Mouse (Mus musculus): ENCODE measurements at regions not wholly inside any gene's neighbourhood (a gene's known extent, or its start where the extent isn't known, plus 50 kb on each side); places are given as distances from the start of the nearest gene placed in this dataset.

GRCm38 (mm10) chr3:15132136-15132535 lies 200.0 kb downstream of the Gm9733 start:
- Histone ChIP-seq H3K27me3 (replicated peaks; ENCODE audit: insufficient read depth, low read length) (no peaks in the 10 kb centered on the region), H3K9me3 (ENCODE audit: low read length) (no peaks in the 10 kb centered on the region), H3K4me3 (ENCODE audit: low read depth, low read length) (no peak overlapping the region), H3K27ac (ENCODE audit: low read length) (no peak overlapping the region), H3K36me3 (ENCODE audit: insufficient read depth, low read length) (no peaks in the 10 kb centered on the region), H3K9ac (replicated peaks; ENCODE audit: low read depth) (no peak overlapping the region), H3K4me2 (replicated peaks; ENCODE audit: low read depth, low read length) (no peak overlapping the region), H3K4me1 (ENCODE audit: insufficient read depth, low read depth, low read length) (0 out of 2 replicates have a peak, but pooled peaks cover 3% of the 10 kb centered on the region)
- 24% methylated on average over 5 of the region's 5 CpGs for WGBS
- DNase-seq (ENCODE audit: low spot score) = peak; percentile 70
- peak; percentile 97 for TF ChIP-seq EP300 (IDR thresholded peaks at IDR 0.05)
- TF ChIP-seq CTCF (IDR thresholded peaks at IDR 0.05) = no peak
- peak; percentile 73 for ATAC-seq

- Histone ChIP-seq H3K27ac (ENCODE audit: low read length) (no peak overlapping the region), H3K4me1 (ENCODE audit: insufficient read depth, low read depth, low read length) (no peaks in the 10 kb centered on the region), H3K9me3 (ENCODE audit: low read length) (no peaks in the 10 kb centered on the region), H3K4me3 (ENCODE audit: low read depth, low read length) (no peak overlapping the region), H3K27me3 (replicated peaks; ENCODE audit: insufficient read depth, low read length) (no peaks in the 10 kb centered on the region), H3K4me2 (replicated peaks; ENCODE audit: low read depth, low read length) (no peak overlapping the region), H3K36me3 (ENCODE audit: insufficient read depth, low read length) (no peaks in the 10 kb centered on the region), H3K9ac (replicated peaks; ENCODE audit: low read depth) (no peak overlapping the region)
- DNase-seq (ENCODE audit: low spot score) (no peak), ATAC-seq (no peak)
- WGBS = 79% methylated on average over 1 of the region's 1 CpGs
- TF ChIP-seq CTCF (IDR thresholded peaks at IDR 0.05) (no peak), EP300 (IDR thresholded peaks at IDR 0.05) (no peak)
These were observed 192.6 kb downstream of the Gm9733 start for GRCm38 (mm10) chr3:15139550-15139949.

- H3K4me1 ChIP-seq (ENCODE audit: insufficient read depth, low read depth, low read length) = peaks cover 3% of the 10 kb centered on the region; the same call in 1 of the 2 replicates
- no peak overlapping the region for H3K4me2 ChIP-seq (replicated peaks; ENCODE audit: low read depth, low read length)
- H3K27ac ChIP-seq (ENCODE audit: low read length) = 0 out of 2 replicates have a peak overlapping the region, but pooled peaks have one; percentile 21
- H3K27me3 ChIP-seq (replicated peaks; ENCODE audit: insufficient read depth, low read length) = no peaks in the 10 kb centered on the region
- DNase-seq (ENCODE audit: low spot score) = peak; percentile 50
- H3K4me3 ChIP-seq (ENCODE audit: low read depth, low read length) = no peak overlapping the region
- 19% methylated on average over 1 of the region's 1 CpGs for WGBS
- H3K9ac ChIP-seq (replicated peaks; ENCODE audit: low read depth) = no peak overlapping the region
- no peaks in the 10 kb centered on the region for H3K36me3 ChIP-seq (ENCODE audit: insufficient read depth, low read length)
- no peaks in the 10 kb centered on the region for H3K9me3 ChIP-seq (ENCODE audit: low read length)
- ATAC-seq = no peak
- TF ChIP-seq EP300 (IDR thresholded peaks at IDR 0.05) (no peak), CTCF (IDR thresholded peaks at IDR 0.05) (no peak)
These were observed 178.4 kb downstream of the Gm9733 start for GRCm38 (mm10) chr3:15153710-15154109.

GRCm38 (mm10) chr3:15154153-15154552 lies 177.9 kb downstream of the Gm9733 start:
- ATAC-seq (peak; percentile 21; the same call in 1 of the 2 replicates), DNase-seq (ENCODE audit: low spot score) (peak; percentile 58)
- no peak overlapping the region for H3K27ac ChIP-seq (ENCODE audit: low read length)
- H3K4me2 ChIP-seq (replicated peaks; ENCODE audit: low read depth, low read length) = no peak overlapping the region
- no peaks in the 10 kb centered on the region for H3K9me3 ChIP-seq (ENCODE audit: low read length)
- no peak overlapping the region for H3K9ac ChIP-seq (replicated peaks; ENCODE audit: low read depth)
- WGBS = 50% methylated on average over 3 of the region's 3 CpGs
- no peaks in the 10 kb centered on the region for H3K27me3 ChIP-seq (replicated peaks; ENCODE audit: insufficient read depth, low read length)
- H3K4me3 ChIP-seq (ENCODE audit: low read depth, low read length) = no peak overlapping the region
- peaks cover 3% of the 10 kb centered on the region; the same call in 1 of the 2 replicates for H3K4me1 ChIP-seq (ENCODE audit: insufficient read depth, low read depth, low read length)
- TF ChIP-seq EP300 (IDR thresholded peaks at IDR 0.05) (no peak), CTCF (IDR thresholded peaks at IDR 0.05) (no peak)
- H3K36me3 ChIP-seq (ENCODE audit: insufficient read depth, low read length) = no peaks in the 10 kb centered on the region

GRCm38 (mm10) chr3:15156681-15157080 lies 175.4 kb downstream of the Gm9733 start:
- ATAC-seq (no peak), DNase-seq (ENCODE audit: low spot score) (peak; percentile 11)
- no peaks in the 10 kb centered on the region for H3K9me3 ChIP-seq (ENCODE audit: low read length)
- no peak overlapping the region for H3K27ac ChIP-seq (ENCODE audit: low read length)
- no peaks in the 10 kb centered on the region for H3K27me3 ChIP-seq (replicated peaks; ENCODE audit: insufficient read depth, low read length)
- no peak overlapping the region for H3K9ac ChIP-seq (replicated peaks; ENCODE audit: low read depth)
- H3K4me3 ChIP-seq (ENCODE audit: low read depth, low read length) = no peak overlapping the region
- TF ChIP-seq EP300 (IDR thresholded peaks at IDR 0.05) (no peak), CTCF (IDR thresholded peaks at IDR 0.05) (no peak)
- H3K4me2 ChIP-seq (replicated peaks; ENCODE audit: low read depth, low read length) = no peak overlapping the region
- peaks cover 3% of the 10 kb centered on the region; the same call in 1 of the 2 replicates for H3K4me1 ChIP-seq (ENCODE audit: insufficient read depth, low read depth, low read length)
- WGBS = 63% methylated on average over 4 of the region's 4 CpGs
- no peaks in the 10 kb centered on the region for H3K36me3 ChIP-seq (ENCODE audit: insufficient read depth, low read length)

- WGBS = 80% methylated on average over 1 of the region's 1 CpGs
- Histone ChIP-seq H3K4me1 (ENCODE audit: insufficient read depth, low read depth, low read length) (peaks cover 3% of the 10 kb centered on the region; the same call in 1 of the 2 replicates), H3K9me3 (ENCODE audit: low read length) (no peaks in the 10 kb centered on the region)
These were observed 174.3 kb downstream of the Gm9733 start for GRCm38 (mm10) chr3:15157842-15158241.

GRCm38 (mm10) chr3:15158926-15159325 lies 173.2 kb downstream of the Gm9733 start:
- ATAC-seq = no peak
- no peaks in the 10 kb centered on the region for H3K27me3 ChIP-seq (replicated peaks; ENCODE audit: insufficient read depth, low read length)
- H3K27ac ChIP-seq (ENCODE audit: low read length) = no peak overlapping the region
- TF ChIP-seq EP300 (IDR thresholded peaks at IDR 0.05) (no peak), CTCF (IDR thresholded peaks at IDR 0.05) (no peak)
- no peaks in the 10 kb centered on the region for H3K36me3 ChIP-seq (ENCODE audit: insufficient read depth, low read length)
- no peak overlapping the region for H3K4me2 ChIP-seq (replicated peaks; ENCODE audit: low read depth, low read length)
- H3K4me1 ChIP-seq (ENCODE audit: insufficient read depth, low read depth, low read length) = peaks cover 3% of the 10 kb centered on the region; the same call in 1 of the 2 replicates
- WGBS = 68% methylated on average over 8 of the region's 8 CpGs
- H3K9me3 ChIP-seq (ENCODE audit: low read length) = no peaks in the 10 kb centered on the region
- no peak for DNase-seq (ENCODE audit: low spot score)
- H3K9ac ChIP-seq (replicated peaks; ENCODE audit: low read depth) = no peak overlapping the region
- no peak overlapping the region for H3K4me3 ChIP-seq (ENCODE audit: low read depth, low read length)

More at GRCm38 (mm10) chr3:15157842-15158241, 174.3 kb downstream of the Gm9733 start:
- Histone ChIP-seq H3K27ac (ENCODE audit: low read length) (no peak overlapping the region), H3K36me3 (ENCODE audit: insufficient read depth, low read length) (no peaks in the 10 kb centered on the region), H3K4me3 (ENCODE audit: low read depth, low read length) (no peak overlapping the region), H3K4me2 (replicated peaks; ENCODE audit: low read depth, low read length) (no peak overlapping the region), H3K9ac (replicated peaks; ENCODE audit: low read depth) (no peak overlapping the region), H3K27me3 (replicated peaks; ENCODE audit: insufficient read depth, low read length) (no peaks in the 10 kb centered on the region)
- ATAC-seq (no peak), DNase-seq (ENCODE audit: low spot score) (no peak)
- no peak for TF ChIP-seq CTCF (IDR thresholded peaks at IDR 0.05)
- no peak for TF ChIP-seq EP300 (IDR thresholded peaks at IDR 0.05)
